Mouse (Mus musculus) natural killer cell, adult 2 months (primary cell): Measurements from ENCODE around the gene Brix1.
"Not testable (repeated sequence)": the region's sequence is repeated elsewhere in the genome, so short reads cannot be mapped to it uniquely, and the experiment has no call there.

Experiments
- DNase-seq, 2 experiments: peaks; one replicate each; pipeline ENCODE4 v3.0.0; 2022; ENCODE audit warnings: low spot score in 2 of 2

The Brix1 gene

GRCm38 (mm10) chr15:10485484-10486364 lies at the start of gene Brix1, which contains the start of gene Rad1:
TSS of gene Brix1 (minus strand) at chr15:10485947.
TSS of gene Rad1 (plus strand) at chr15:10486018.
- peak; percentile 90 to 94 for DNase-seq

- DNase-seq = no peak
These were observed 48.8 kb upstream of the Brix1 start for GRCm38 (mm10) chr15:10534591-10534990.

- not testable (repeated sequence) for DNase-seq
These were observed 47.6 kb upstream of the Brix1 start for GRCm38 (mm10) chr15:10533361-10533760.

GRCm38 (mm10) chr15:10531352-10531751 lies 45.6 kb upstream of the Brix1 start:
- no peak for DNase-seq

GRCm38 (mm10) chr15:10525896-10526295 lies 40.1 kb upstream of the Brix1 start:
- DNase-seq = no peak

GRCm38 (mm10) chr15:10515166-10515565 lies 29.4 kb upstream of the Brix1 start:
- DNase-seq = no peak

- no peak for DNase-seq
These were observed 20.4 kb upstream of the Brix1 start for GRCm38 (mm10) chr15:10506099-10506498.

- DNase-seq = no peak
These were observed 15.3 kb upstream of the Brix1 start for GRCm38 (mm10) chr15:10500838-10501719.

- DNase-seq = no peak
These were observed 14.3 kb upstream of the Brix1 start for GRCm38 (mm10) chr15:10500035-10500434.

GRCm38 (mm10) chr15:10499593-10499992 lies 13.8 kb upstream of the Brix1 start:
- no peak for DNase-seq

GRCm38 (mm10) chr15:10496696-10497095 lies 10.9 kb upstream of the Brix1 start:
- not testable (repeated sequence) for DNase-seq

GRCm38 (mm10) chr15:10495944-10496343 lies 10.2 kb upstream of the Brix1 start:
- no peak for DNase-seq

- DNase-seq = no peak
These were observed 4.4 kb upstream of the Brix1 start for GRCm38 (mm10) chr15:10490101-10490500.

- DNase-seq = no peak
These were observed 1.5 kb upstream of the Brix1 start for GRCm38 (mm10) chr15:10487246-10487645.

GRCm38 (mm10) chr15:10486365-10486839 lies 655 bp upstream of the Brix1 start:
- DNase-seq = no peak

- no peak for DNase-seq
These were observed 14.8 kb downstream of the Brix1 start for GRCm38 (mm10) chr15:10470941-10471340.

GRCm38 (mm10) chr15:10470151-10470831 lies 15.5 kb downstream of the Brix1 start, which contains the start of gene Dnajc21:
TSS of gene Dnajc21 (minus strand) at chr15:10470516.
- DNase-seq = peak; percentile 76 to 79

GRCm38 (mm10) chr15:10469641-10470150 lies 16.1 kb downstream of the Brix1 start:
- no peak for DNase-seq

- no peak for DNase-seq
These were observed 17.0 kb downstream of the Brix1 start for GRCm38 (mm10) chr15:10468761-10469160.

- DNase-seq = no peak
These were observed 21.1 kb downstream of the Brix1 start for GRCm38 (mm10) chr15:10464678-10465077.

- DNase-seq = no peak
These were observed 22.2 kb downstream of the Brix1 start for GRCm38 (mm10) chr15:10463555-10463954.
